Mouse (Mus musculus): ENCODE results near the gene Pigx. TPM values are rescaled to one million over a fixed set of nuclear protein-coding genes. Genes with fewer than 3 reads are reported as not detected.
"Not testable (repeated sequence)": the region's sequence is repeated elsewhere in the genome, so short reads cannot be mapped to it uniquely, and the experiment has no call there.

Pigx gene
- polyA plus RNA-seq, 1 experiment from 2014 or later, result 151 TPM

GRCm38 (mm10) chr16:32075762-32076161 is 23.8 kb downstream of the Pigx start:
- WGBS, result 50% methylated on average over 1 of the region's 1 CpGs

GRCm38 (mm10) chr16:32070070-32070469 is 29.5 kb downstream of the Pigx start:
- WGBS, result 85% methylated on average over 4 of the region's 4 CpGs
- not testable (repeated sequence) for H3K27ac ChIP-seq (replicated peaks); H3K27me3 ChIP-seq (replicated peaks; ENCODE audit: low read depth, poor library complexity, severe bottlenecking); DNase-seq (ENCODE audit: low spot score); H3K4me3 ChIP-seq; H3K9me3 ChIP-seq; H3K4me1 ChIP-seq
- peaks cover 22% of the 10 kb centered on the region; the same call in 1 of the 2 replicates for H3K36me3 ChIP-seq (replicated peaks)

More at GRCm38 (mm10) chr16:32075762-32076161, 23.8 kb downstream of the Pigx start:
- Histone ChIP-seq H3K36me3 (replicated peaks) (peaks cover 25% of the 10 kb centered on the region), H3K4me1 (peaks cover 23% of the 10 kb centered on the region), H3K27me3 (replicated peaks; ENCODE audit: low read depth, poor library complexity, severe bottlenecking) (no peaks in the 10 kb centered on the region), H3K27ac (replicated peaks) (no peak overlapping the region), H3K4me3 (no peak overlapping the region), H3K9me3 (no peaks in the 10 kb centered on the region)
- DNase-seq (ENCODE audit: low spot score), result no peak

- H3K4me1 ChIP-seq, result no peaks in the 10 kb centered on the region
- no peak for DNase-seq (ENCODE audit: low spot score)
- no peak overlapping the region for H3K4me3 ChIP-seq
- H3K9me3 ChIP-seq, result no peaks in the 10 kb centered on the region
- peaks cover 22% of the 10 kb centered on the region; the same call in 1 of the 2 replicates for H3K36me3 ChIP-seq (replicated peaks)
- WGBS, result 86% methylated on average over 12 of the region's 12 CpGs
- H3K27me3 ChIP-seq (replicated peaks; ENCODE audit: low read depth, poor library complexity, severe bottlenecking), result no peaks in the 10 kb centered on the region
- no peak overlapping the region for H3K27ac ChIP-seq (replicated peaks)
Observed at GRCm38 (mm10) chr16:32068389-32069300, 30.9 kb downstream of the Pigx start.

DNA sequence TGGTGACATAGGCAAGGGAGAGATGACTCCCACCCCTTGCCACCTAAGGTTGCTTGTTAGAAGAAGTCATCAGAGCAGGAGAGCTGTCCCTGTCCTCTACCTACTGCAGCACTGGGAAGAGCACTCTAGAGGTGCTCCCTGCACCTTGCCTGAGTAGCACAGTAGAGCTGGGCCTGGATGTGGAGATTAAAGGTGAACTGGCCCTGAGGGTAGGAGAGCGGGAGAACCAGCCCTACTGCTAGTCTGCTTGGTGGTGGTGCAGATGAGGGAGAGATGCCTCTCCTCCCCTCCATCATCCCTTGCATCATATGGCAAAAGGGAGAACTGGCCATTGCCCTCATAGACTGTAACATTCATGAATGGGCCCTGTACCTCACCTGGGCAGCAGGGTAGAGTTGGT is 32.6 kb downstream of the Pigx start:
- WGBS, result 88% methylated on average over 1 of the region's 1 CpGs
- Histone ChIP-seq H3K27ac (replicated peaks) (no peak overlapping the region), H3K27me3 (replicated peaks; ENCODE audit: low read depth, poor library complexity, severe bottlenecking) (no peaks in the 10 kb centered on the region), H3K9me3 (no peaks in the 10 kb centered on the region), H3K4me1 (no peaks in the 10 kb centered on the region), H3K4me3 (no peak overlapping the region), H3K36me3 (replicated peaks) (peaks cover 9% of the 10 kb centered on the region; the same call in 1 of the 2 replicates)
- DNase-seq (ENCODE audit: low spot score), result no peak

DNA sequence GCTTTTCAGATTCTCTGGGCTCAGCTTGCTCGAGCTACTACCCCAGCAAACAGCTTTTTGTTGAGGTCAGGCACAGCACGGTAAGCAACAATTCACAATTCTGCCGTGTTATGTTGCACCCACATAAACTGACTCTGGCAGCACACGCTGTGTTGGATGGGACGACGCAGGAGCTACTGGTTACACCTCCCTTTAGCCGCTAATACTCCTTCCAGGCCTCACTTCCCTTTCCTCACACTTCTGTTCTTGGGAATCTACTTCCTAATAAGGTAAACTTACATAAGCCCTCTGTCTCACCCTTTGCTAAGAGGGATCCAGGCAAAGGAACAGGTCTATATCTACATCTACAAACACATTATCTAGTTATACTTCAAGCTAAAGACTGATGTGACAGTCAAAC is 35.6 kb downstream of the Pigx start:
- H3K4me3 ChIP-seq, result no peak overlapping the region
- H3K4me1 ChIP-seq, result no peaks in the 10 kb centered on the region
- DNase-seq (ENCODE audit: low spot score), result no peak
- H3K27ac ChIP-seq (replicated peaks), result no peak overlapping the region
- no peaks in the 10 kb centered on the region for H3K9me3 ChIP-seq
- WGBS, result 88% methylated on average over 7 of the region's 7 CpGs
- H3K36me3 ChIP-seq (replicated peaks), result peaks cover 9% of the 10 kb centered on the region; the same call in 1 of the 2 replicates
- no peaks in the 10 kb centered on the region for H3K27me3 ChIP-seq (replicated peaks; ENCODE audit: low read depth, poor library complexity, severe bottlenecking)

DNA sequence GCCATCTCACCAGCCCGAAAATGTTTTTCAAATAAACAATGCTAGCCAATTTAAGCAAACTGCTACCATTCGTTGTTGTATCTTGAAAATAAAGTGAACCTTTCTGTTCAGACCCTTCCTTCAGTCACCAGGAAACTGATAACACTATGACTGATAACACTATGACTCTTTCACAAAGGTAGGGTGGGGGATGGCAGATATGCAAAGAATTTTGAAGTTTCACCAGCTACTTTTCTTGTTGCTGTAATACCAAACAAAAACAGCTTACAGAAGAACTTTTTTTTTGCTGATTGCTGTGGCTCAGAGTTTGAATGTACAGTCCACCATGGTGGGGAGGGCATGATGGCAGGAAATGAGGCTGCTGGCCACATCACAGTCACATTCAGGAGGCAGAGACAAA is 37.3 kb downstream of the Pigx start:
- H3K27ac ChIP-seq (replicated peaks), result no peak overlapping the region
- 86% methylated on average over 2 of the region's 2 CpGs for WGBS
- peaks cover 9% of the 10 kb centered on the region; the same call in 1 of the 2 replicates for H3K36me3 ChIP-seq (replicated peaks)
- H3K27me3 ChIP-seq (replicated peaks; ENCODE audit: low read depth, poor library complexity, severe bottlenecking), result no peaks in the 10 kb centered on the region
- H3K4me3 ChIP-seq, result no peak overlapping the region
- no peaks in the 10 kb centered on the region for H3K9me3 ChIP-seq
- no peaks in the 10 kb centered on the region for H3K4me1 ChIP-seq
- no peak for DNase-seq (ENCODE audit: low spot score)

DNA sequence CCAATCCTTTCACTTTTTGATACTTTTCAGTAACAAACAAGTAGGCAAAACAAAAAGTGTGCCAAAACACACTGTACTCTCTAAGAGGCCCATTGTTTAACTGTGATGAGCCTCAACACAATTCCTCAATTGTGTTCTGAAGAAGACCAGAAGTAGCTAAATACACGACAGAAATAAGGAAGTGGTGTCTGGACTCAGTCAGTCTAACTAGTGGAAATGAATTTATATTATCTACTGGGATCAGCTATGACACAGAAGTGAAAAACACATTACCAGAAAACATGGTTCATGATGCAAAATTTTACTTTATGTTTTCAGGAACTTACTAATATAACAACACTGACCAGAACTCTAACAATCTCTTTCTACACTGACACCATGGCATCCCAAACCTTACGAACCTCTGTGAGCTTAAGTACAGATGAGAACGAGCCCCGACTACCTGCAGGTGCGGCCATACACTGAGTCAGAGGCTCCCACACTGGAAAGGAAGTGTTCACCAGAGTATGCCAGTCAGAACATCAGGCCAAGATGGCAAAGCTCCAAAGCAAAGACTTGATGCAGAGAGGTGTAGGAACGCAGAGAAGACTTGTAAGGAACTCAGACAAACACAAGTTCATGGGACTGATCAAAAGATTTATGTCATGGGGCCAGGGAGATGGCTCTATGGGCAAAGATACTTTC is 39.6 kb downstream of the Pigx start:
- 85% methylated on average over 6 of the region's 6 CpGs for WGBS
- H3K27me3 ChIP-seq (replicated peaks; ENCODE audit: low read depth, poor library complexity, severe bottlenecking), result no peaks in the 10 kb centered on the region
- no peak for DNase-seq (ENCODE audit: low spot score)
- H3K9me3 ChIP-seq, result no peaks in the 10 kb centered on the region
- H3K4me1 ChIP-seq, result no peaks in the 10 kb centered on the region
- no peak overlapping the region for H3K27ac ChIP-seq (replicated peaks)
- H3K36me3 ChIP-seq (replicated peaks), result peaks cover 3% of the 10 kb centered on the region; the same call in 1 of the 2 replicates
- no peak overlapping the region for H3K4me3 ChIP-seq

DNA sequence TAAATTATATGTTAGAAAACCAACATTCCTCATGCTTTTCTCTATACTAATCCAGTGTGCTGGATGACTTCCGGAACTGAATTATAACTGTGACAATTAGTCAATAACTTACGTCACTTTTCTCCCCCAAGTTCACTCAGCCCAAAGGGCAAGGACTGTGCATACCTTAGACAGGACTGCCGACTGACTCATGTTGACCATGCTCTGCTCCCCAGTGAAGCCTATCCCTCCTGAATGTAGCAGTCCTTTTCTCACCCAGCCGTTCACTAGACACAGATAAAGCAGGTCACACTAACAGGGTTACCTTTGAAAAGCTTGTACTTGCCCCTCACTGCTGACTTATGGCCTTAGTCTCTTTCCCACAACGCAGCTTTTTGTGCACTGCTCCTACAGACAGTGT is 40.7 kb downstream of the Pigx start:
- Histone ChIP-seq H3K27me3 (replicated peaks; ENCODE audit: low read depth, poor library complexity, severe bottlenecking) (no peaks in the 10 kb centered on the region), H3K36me3 (replicated peaks) (peaks cover 3% of the 10 kb centered on the region; the same call in 1 of the 2 replicates), H3K9me3 (no peaks in the 10 kb centered on the region), H3K27ac (replicated peaks) (no peak overlapping the region), H3K4me1 (no peaks in the 10 kb centered on the region), H3K4me3 (no peak overlapping the region)
- WGBS, result 89% methylated on average over 5 of the region's 5 CpGs
- DNase-seq (ENCODE audit: low spot score), result no peak

GRCm38 (mm10) chr16:32042367-32042766 is 57.2 kb downstream of the Pigx start:
- H3K4me1 ChIP-seq, result no peaks in the 10 kb centered on the region
- no peak overlapping the region for H3K27ac ChIP-seq (replicated peaks)
- WGBS, result 90% methylated on average over 4 of the region's 4 CpGs
- no peak for DNase-seq (ENCODE audit: low spot score)
- no peaks in the 10 kb centered on the region for H3K9me3 ChIP-seq
- H3K36me3 ChIP-seq (replicated peaks), result peaks cover 91% of the 10 kb centered on the region
- H3K27me3 ChIP-seq (replicated peaks; ENCODE audit: low read depth, poor library complexity, severe bottlenecking), result no peaks in the 10 kb centered on the region
- H3K4me3 ChIP-seq, result no peak overlapping the region

Other genes with a start within 250 kb of the Pigx start
- gene Meltf, start 220.9 kb downstream of the Pigx start, polyA plus RNA-seq (2016; fragmentation: Nextera tagmentation; extraction: Ambion mirVana), result 0.06 and 0.13 TPM in 2 replicates
- gene Pigz, start 165.9 kb downstream of the Pigx start, polyA plus RNA-seq (2016; fragmentation: Nextera tagmentation; extraction: Ambion mirVana), result 1.3 and 1.8 TPM in 2 replicates
- 86.7 and 87.7 TPM in 2 replicates for gene 0610012G03Rik, start 151.2 kb downstream of the Pigx start, polyA plus RNA-seq (2016; fragmentation: Nextera tagmentation; extraction: Ambion mirVana)
- 139 and 145 TPM in 2 replicates for gene Ncbp2, start 151.2 kb downstream of the Pigx start, polyA plus RNA-seq (2016; fragmentation: Nextera tagmentation; extraction: Ambion mirVana)
- 21.5 and 21.8 TPM in 2 replicates for gene Senp5, start 96.5 kb downstream of the Pigx start, polyA plus RNA-seq (2016; fragmentation: Nextera tagmentation; extraction: Ambion mirVana)
- gene Pak2, start 20.4 kb downstream of the Pigx start, polyA plus RNA-seq (2016; fragmentation: Nextera tagmentation; extraction: Ambion mirVana), result 39.4 and 42.4 TPM in 2 replicates
- 36.5 and 36.7 TPM in 2 replicates for gene Cep19, start 60 bp upstream of the Pigx start, polyA plus RNA-seq (2016; fragmentation: Nextera tagmentation; extraction: Ambion mirVana)
- 7.3 and 8.1 TPM in 2 replicates for gene Nrros, start 65.9 kb upstream of the Pigx start, polyA plus RNA-seq (2016; fragmentation: Nextera tagmentation; extraction: Ambion mirVana)
- gene Bex6, start 80.1 kb upstream of the Pigx start, polyA plus RNA-seq (2016; fragmentation: Nextera tagmentation; extraction: Ambion mirVana), result not detected in 2 replicates
- gene Fbxo45, start 147.4 kb upstream of the Pigx start, polyA plus RNA-seq (2016; fragmentation: Nextera tagmentation; extraction: Ambion mirVana), result 13.8 and 15.4 TPM in 2 replicates
- 19.0 and 19.4 TPM in 2 replicates for gene Wdr53, start 147.5 kb upstream of the Pigx start, polyA plus RNA-seq (2016; fragmentation: Nextera tagmentation; extraction: Ambion mirVana)
- not detected in 2 replicates for gene Smco1, start 171.7 kb upstream of the Pigx start, polyA plus RNA-seq (2016; fragmentation: Nextera tagmentation; extraction: Ambion mirVana)
- 29.0 and 33.9 TPM in 2 replicates for gene Rnf168, start 177.7 kb upstream of the Pigx start, polyA plus RNA-seq (2016; fragmentation: Nextera tagmentation; extraction: Ambion mirVana)
- 27.0 and 32.2 TPM in 2 replicates for gene Ubxn7, start 232.5 kb upstream of the Pigx start, polyA plus RNA-seq (2016; fragmentation: Nextera tagmentation; extraction: Ambion mirVana)